Mouse (Mus musculus) E14TG2a.4 (cell line): Measurements from ENCODE around the gene Aars2.

ENCODE experiments used
- CTCF ChIP-seq: conservative IDR thresholded peaks from 2 replicates; pipeline ENCODE4 v1.5.1; 2014; ENCODE audit warnings: low read length
- NANOG ChIP-seq: IDR thresholded peaks from 2 replicates; pipeline ENCODE4 v1.6.1; 2014; ENCODE audit warnings: borderline replicate concordance, low read length, mixed read lengths

DNA sequence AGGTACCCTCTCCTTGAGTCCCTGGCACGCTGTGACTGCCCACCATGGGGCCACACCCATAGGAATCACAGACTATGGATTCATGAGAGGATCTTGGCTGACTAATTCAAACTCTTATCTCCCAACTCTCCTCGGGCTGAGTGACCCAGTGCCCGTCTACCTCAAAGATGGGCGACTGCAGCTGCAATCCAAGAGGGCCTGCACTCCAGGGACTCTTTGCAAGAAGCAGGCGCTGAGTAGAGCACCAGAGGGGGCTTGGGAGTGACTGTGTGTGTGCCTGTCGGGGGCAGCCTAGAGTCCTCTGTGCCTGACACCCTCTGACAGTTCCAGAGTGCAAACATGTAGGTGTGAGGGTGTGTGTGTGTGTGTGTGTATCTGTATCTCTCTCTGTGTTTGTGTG is 35.5 kb downstream of the Aars2 start:
- TF ChIP-seq CTCF: no peak
- TF ChIP-seq NANOG: no peak
